Mouse (Mus musculus) embryonic facial prominence, embryonic 12.5 days (tissue): ENCODE data around the gene Nfic. TPM values are rescaled to one million over a fixed set of nuclear protein-coding genes. Genes with fewer than 3 reads are reported as not detected.

Experiments
- ATAC-seq: fragments of 200-750 bp; cut with Nextera tagmentation; 2 replicates; pipeline ENCODE4 v1.8.0; 2017; ENCODE audit not compliant: insufficient number of reproducible peaks, insufficient read depth, low FRiP score, low TSS enrichment
- H3K27ac ChIP-seq: fragments of 300-500 bp; sonication (generic); 2 replicates; pipeline ENCODE4 v1.5.1; 2016; ENCODE audit warnings: mild to moderate bottlenecking
- H3K27me3 ChIP-seq: fragments of 300-500 bp; sonication (generic); 2 replicates; pipeline ENCODE4 v1.6.1; 2016; ENCODE audit warnings: mild to moderate bottlenecking, moderate library complexity
- H3K36me3 ChIP-seq: fragments of 300-500 bp; sonication (generic); 2 replicates; pipeline ENCODE4 v1.6.1; 2016; ENCODE audit warnings: mild to moderate bottlenecking
- H3K4me1 ChIP-seq: fragments of 300-500 bp; sonication (generic); 2 replicates; pipeline ENCODE4 v1.6.1; 2016
- H3K4me2 ChIP-seq: fragments of 300-500 bp; sonication (generic); replicated peaks from 2 replicates; pipeline ENCODE4 v1.6.1; 2016; ENCODE audit warnings: mild to moderate bottlenecking, moderate library complexity
- H3K4me3 ChIP-seq: fragments of 300-500 bp; sonication (generic); 2 replicates; pipeline ENCODE4 v1.5.1; 2016; ENCODE audit warnings: mild to moderate bottlenecking
- H3K9ac ChIP-seq: fragments of 300-500 bp; sonication (generic); 2 replicates; pipeline ENCODE4 v1.6.1; 2016; ENCODE audit warnings: mild to moderate bottlenecking, moderate library complexity
- H3K9me3 ChIP-seq: fragments of 300-500 bp; sonication (generic); 2 replicates; pipeline ENCODE4 v1.6.1; 2016; ENCODE audit warnings: mild to moderate bottlenecking, moderate library complexity
- whole genome bisulfite sequencing: fragments of 180-500 bp; shearing (Covaris S2); methylation state at CpG from one replicate; pipeline ENCODE4 v1.1.7; 2016; 5-methylcytosine and 5-hydroxymethylcytosine counted together
- polyA plus RNA-seq: library from polyadenylated mRNA; unstranded; fragments of >200 nt; fragmentation: Nextera tagmentation; extraction: Ambion mirVana; gene quantifications from 2 replicates; pipeline ENCODE4 v1.2.1, GENCODE M21; 2016

Nfic gene
- polyA plus RNA-seq, 1 experiment from 2014 or later = 46.2 TPM

DNA sequence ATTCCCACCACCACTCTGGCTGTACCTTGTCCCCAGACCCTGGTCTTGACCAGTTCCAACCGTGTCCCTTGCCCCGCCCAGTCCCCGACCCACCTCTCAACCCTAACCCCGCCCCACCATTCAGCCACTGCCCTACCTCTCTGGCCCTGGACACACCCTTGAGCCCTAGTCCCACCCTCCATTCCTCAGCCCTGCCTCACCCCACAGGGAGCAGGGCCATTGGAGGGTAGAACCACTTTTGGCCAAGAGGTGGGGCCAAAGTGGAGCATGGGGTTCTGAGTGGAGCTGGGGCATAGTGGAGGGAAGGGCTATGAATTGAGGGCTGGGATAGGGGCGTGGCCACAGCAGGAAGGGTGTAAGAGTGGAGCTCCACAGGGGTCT, 9.8 kb upstream of the Nfic start:
- peaks cover 82% of the 10 kb centered on the region for H3K27me3 ChIP-seq
- H3K9me3 ChIP-seq = no peaks in the 10 kb centered on the region
- no peak overlapping the region for H3K4me2 ChIP-seq
- no peak; the same call in 1 of the 2 replicates for ATAC-seq
- no peak overlapping the region for H3K27ac ChIP-seq
- H3K36me3 ChIP-seq = no peaks in the 10 kb centered on the region
- H3K4me1 ChIP-seq = 0 out of 2 replicates have a peak, but pooled peaks cover 9% of the 10 kb centered on the region
- no peak overlapping the region for H3K9ac ChIP-seq
- WGBS = 2% methylated on average over 5 of the region's 5 CpGs
- no peak overlapping the region for H3K4me3 ChIP-seq

DNA sequence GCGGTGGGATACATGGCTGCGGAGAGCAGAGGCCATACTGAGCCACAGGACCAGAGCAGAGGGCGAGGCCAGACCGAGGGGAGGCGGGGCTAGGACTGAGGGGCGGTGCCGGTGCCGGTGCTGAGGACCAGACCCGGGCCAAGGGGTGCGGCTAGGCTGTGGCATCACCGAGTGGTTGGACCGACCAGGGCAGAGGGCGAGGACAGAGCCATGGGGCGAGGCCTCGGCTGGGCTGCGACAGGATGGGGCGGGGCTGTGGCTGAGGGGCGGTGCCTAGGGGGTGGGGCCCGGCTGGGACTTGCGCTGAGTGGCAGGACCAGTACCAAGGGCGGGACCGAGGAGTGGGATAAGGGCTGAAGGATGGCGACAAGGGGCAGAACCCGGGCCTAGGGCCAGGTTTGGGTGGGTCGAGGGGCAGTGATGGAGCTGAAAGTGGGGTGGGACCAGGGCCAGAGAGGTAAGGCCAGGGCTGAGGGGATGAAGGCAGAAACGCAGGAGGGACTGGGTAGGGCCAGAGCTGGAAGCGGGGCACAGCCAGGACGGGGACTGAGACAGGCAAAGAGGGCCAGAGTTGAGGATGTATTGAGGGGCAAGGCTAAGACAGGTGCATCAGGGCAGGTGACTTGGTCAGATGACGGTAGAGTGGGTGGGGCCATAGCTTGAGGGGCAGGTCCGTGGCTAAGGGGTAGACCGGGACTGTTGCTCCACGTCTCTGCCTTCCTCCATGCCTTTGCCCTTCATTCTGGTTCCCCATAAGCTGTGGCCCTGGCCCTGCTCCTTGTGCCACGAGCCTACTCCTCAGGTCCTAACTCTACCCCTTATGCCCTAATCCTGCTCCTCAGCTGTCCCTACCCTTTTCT, 9.2 kb upstream of the Nfic start:
- WGBS = 4% methylated on average over 33 of the region's 33 CpGs
- Histone ChIP-seq H3K4me3 (peak overlapping the region; percentile 33), H3K9ac (no peak overlapping the region), H3K27ac (no peak overlapping the region), H3K4me2 (peak overlapping the region; percentile 44), H3K36me3 (no peaks in the 10 kb centered on the region), H3K27me3 (peaks cover 85% of the 10 kb centered on the region), H3K4me1 (0 out of 2 replicates have a peak, but pooled peaks cover 9% of the 10 kb centered on the region), H3K9me3 (no peaks in the 10 kb centered on the region)
- peak; percentile 61; the same call in 1 of the 2 replicates for ATAC-seq

DNA sequence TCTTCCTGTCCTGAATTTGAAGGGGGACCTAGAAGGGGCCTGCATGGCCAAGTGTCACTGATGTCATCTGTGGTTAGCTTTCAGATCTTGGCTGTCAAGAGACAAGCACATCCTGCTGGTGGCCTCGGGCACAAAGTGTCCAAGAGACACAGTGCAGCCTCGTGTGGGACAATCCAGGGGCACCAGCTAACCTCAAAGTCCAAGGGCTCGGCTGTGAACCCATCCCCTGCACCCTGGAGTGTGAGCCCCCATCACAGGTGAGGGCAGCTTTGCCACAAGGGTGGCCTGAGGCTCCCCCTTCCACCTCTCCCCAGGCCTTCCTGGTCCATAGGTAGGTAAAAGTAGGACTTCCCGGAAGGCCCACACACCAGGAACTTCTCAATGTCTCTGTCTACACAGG, 8.1 kb upstream of the Nfic start:
- no peaks in the 10 kb centered on the region for H3K9me3 ChIP-seq
- H3K4me3 ChIP-seq = no peak overlapping the region
- H3K4me2 ChIP-seq = no peak overlapping the region
- 0 out of 2 replicates have a peak, but pooled peaks cover 9% of the 10 kb centered on the region for H3K4me1 ChIP-seq
- 59% methylated on average over 4 of the region's 4 CpGs for WGBS
- no peak overlapping the region for H3K27ac ChIP-seq
- no peak for ATAC-seq
- no peak overlapping the region for H3K9ac ChIP-seq
- H3K36me3 ChIP-seq = no peaks in the 10 kb centered on the region
- peaks cover 96% of the 10 kb centered on the region for H3K27me3 ChIP-seq

DNA sequence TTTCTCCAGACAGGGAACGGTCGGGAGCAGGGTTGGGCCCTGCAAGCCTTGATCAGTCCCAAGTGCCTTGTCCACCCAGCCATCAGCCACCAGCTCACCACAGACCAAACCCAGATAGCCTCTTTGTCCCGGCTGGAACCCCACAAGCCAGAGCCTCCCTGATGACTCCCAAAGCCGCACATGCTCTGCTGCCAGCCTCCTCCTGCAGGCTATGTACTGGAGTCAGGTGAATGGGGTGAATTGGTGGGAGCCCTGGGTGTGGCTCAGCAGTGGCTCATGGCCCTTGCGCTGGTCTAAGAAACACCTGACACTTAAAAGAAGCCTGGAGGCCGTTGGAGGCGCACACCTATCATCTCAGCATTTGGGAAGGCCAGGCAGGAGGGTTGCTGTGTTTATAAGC, 7.5 kb upstream of the Nfic start:
- no peak overlapping the region for H3K4me2 ChIP-seq
- H3K27ac ChIP-seq = no peak overlapping the region
- no peaks in the 10 kb centered on the region for H3K36me3 ChIP-seq
- H3K9ac ChIP-seq = no peak overlapping the region
- no peaks in the 10 kb centered on the region for H3K9me3 ChIP-seq
- H3K27me3 ChIP-seq = peaks cover 96% of the 10 kb centered on the region
- 0 out of 2 replicates have a peak, but pooled peaks cover 9% of the 10 kb centered on the region for H3K4me1 ChIP-seq
- WGBS = 77% methylated on average over 7 of the region's 7 CpGs
- no peak for ATAC-seq
- no peak overlapping the region for H3K4me3 ChIP-seq

DNA sequence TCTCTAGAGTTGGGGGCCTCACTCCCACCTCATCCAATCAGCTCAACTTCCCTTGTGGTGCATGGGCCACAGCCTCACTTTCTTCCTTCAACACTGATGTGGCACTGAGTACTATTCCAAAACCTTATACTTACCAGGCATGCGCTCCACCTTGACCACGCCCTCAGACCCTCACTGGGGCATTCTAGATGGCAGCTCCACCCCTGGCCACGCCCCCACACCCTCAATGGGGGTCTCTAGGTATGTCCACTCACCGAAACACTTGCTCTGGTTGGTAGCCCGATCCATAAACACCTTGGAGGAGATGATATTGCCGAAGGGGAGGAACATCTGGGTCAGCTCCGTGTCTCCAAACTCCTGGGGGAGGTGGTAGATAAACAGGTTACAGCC, 7.0 kb upstream of the Nfic start:
- H3K36me3 ChIP-seq = no peaks in the 10 kb centered on the region
- H3K4me3 ChIP-seq = no peak overlapping the region
- H3K9ac ChIP-seq = no peak overlapping the region
- 41% methylated on average over 7 of the region's 7 CpGs for WGBS
- H3K9me3 ChIP-seq = no peaks in the 10 kb centered on the region
- ATAC-seq = no peak
- H3K27me3 ChIP-seq = peaks cover 97% of the 10 kb centered on the region
- no peak overlapping the region for H3K27ac ChIP-seq
- H3K4me1 ChIP-seq = 0 out of 2 replicates have a peak, but pooled peaks cover 9% of the 10 kb centered on the region
- no peak overlapping the region; the same call in 1 of the 2 replicates for H3K4me2 ChIP-seq

DNA sequence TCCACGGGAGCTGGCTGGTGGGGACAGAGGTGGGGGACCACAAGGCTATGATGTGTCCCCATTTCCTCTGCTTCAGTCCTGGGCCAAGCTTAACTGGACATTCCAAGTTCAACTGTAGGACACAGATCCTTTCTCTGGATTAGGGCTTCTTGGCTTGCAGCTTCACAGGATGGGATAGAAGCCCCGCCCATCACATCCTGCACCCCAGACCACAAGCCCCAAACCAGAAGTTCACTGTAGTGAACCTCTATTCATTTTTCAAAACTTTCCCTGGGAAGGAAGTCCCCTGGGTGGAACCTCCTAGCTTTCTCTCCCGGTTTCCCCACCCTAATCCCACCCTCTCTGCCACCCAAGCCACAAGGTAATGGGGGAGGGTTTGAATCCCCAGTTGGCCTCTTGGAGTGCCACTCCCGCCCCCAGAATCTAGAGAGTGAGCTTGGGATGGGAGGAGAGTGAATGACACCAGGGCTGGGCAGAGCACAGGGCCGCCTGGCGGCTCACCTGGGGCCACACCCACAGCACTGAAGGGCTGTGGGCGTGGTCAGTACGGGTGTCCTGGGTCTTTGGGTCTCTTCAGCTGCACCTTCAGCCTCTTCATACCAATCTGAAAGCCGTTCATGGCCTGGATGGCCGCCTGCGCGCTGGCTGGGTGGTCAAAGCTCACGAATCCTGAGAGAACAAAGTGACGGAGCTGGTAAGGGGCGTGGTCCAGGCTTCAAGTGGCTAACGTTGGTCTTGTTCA, 6.4 kb upstream of the Nfic start:
- no peak overlapping the region for H3K9ac ChIP-seq
- no peaks in the 10 kb centered on the region for H3K9me3 ChIP-seq
- H3K4me2 ChIP-seq = no peak overlapping the region; the same call in 1 of the 2 replicates
- no peak for ATAC-seq
- WGBS = 5% methylated on average over 16 of the region's 16 CpGs
- 0 out of 2 replicates have a peak, but pooled peaks cover 9% of the 10 kb centered on the region for H3K4me1 ChIP-seq
- H3K36me3 ChIP-seq = no peaks in the 10 kb centered on the region
- H3K27ac ChIP-seq = no peak overlapping the region
- peaks cover 99% of the 10 kb centered on the region for H3K27me3 ChIP-seq
- no peak overlapping the region for H3K4me3 ChIP-seq

DNA sequence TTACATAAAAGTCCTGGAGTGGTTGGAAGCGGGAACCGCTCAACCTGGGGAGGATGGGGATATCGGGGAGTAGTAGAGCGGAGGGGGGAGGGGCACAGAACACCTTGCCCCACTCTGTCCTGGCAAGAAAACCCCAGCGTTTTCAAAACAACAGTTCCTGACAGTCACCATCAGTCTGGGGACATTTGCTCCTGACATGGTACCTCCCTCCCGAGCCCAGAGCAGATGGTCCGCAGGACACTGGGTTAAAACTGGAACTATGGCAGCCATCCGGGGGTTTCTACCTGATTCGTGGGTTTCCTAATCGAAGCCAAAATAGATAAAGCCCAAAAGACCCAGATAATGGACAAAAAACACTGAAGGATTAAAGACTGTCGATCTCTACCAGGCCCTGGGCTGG, 5.5 kb upstream of the Nfic start:
- Histone ChIP-seq H3K9ac (no peak overlapping the region), H3K9me3 (no peaks in the 10 kb centered on the region), H3K4me3 (no peak overlapping the region), H3K27me3 (peaks cover 99% of the 10 kb centered on the region), H3K4me1 (0 out of 2 replicates have a peak, but pooled peaks cover 9% of the 10 kb centered on the region), H3K27ac (no peak overlapping the region), H3K36me3 (no peaks in the 10 kb centered on the region), H3K4me2 (no peak overlapping the region)
- no peak for ATAC-seq
- WGBS = 39% methylated on average over 11 of the region's 11 CpGs

DNA sequence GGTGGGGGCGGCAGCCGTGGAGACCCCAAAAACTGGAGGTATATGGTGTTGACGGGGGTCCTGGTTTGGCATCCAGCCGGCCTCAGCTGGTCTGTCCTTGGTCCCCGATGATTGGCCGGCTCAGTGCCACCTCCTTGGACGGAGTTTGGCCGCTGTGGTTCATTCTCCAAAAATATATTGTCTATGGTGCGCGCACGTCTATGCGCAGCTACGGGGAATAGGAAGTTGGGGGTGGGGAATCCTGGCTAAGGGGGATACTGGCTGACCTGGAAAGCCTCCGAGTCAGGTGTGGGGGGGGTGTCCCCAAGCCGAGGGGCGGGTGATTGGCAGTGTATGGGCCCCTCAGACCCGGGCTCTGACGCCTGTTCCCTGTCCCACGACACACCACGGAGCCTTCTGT, 5.0 kb upstream of the Nfic start:
- 36% methylated on average over 20 of the region's 20 CpGs for WGBS
- Histone ChIP-seq H3K9me3 (no peaks in the 10 kb centered on the region), H3K36me3 (no peaks in the 10 kb centered on the region), H3K4me2 (no peak overlapping the region), H3K27ac (no peak overlapping the region), H3K4me1 (0 out of 2 replicates have a peak, but pooled peaks cover 9% of the 10 kb centered on the region), H3K9ac (no peak overlapping the region), H3K27me3 (peaks cover 99% of the 10 kb centered on the region), H3K4me3 (no peak overlapping the region)
- ATAC-seq = no peak

DNA sequence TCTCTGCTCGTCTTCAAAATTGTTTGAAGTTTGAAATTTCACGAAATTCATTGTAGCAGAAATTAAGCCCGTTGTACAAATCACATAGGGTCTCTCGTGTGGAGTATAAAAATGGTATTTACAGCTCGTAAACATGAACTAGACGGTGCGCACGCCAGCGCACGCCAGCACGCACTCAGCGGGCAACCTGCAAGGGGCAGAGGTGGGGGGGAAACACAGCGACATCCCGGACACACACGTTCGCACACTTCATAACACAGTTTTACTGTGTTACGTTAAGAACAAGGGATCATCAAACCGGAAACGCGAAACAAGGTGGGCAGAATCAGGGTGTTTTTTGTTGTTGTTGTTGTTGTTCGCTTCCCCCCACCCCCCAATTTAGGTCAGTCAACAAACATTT, 4.0 kb upstream of the Nfic start:
- H3K4me2 ChIP-seq = no peak overlapping the region
- peaks cover 99% of the 10 kb centered on the region for H3K27me3 ChIP-seq
- no peaks in the 10 kb centered on the region for H3K36me3 ChIP-seq
- no peak overlapping the region for H3K27ac ChIP-seq
- no peak overlapping the region for H3K9ac ChIP-seq
- no peak for ATAC-seq
- 0 out of 2 replicates have a peak, but pooled peaks cover 4% of the 10 kb centered on the region for H3K4me1 ChIP-seq
- 69% methylated on average over 21 of the region's 21 CpGs for WGBS
- H3K9me3 ChIP-seq = no peaks in the 10 kb centered on the region
- H3K4me3 ChIP-seq = no peak overlapping the region

DNA sequence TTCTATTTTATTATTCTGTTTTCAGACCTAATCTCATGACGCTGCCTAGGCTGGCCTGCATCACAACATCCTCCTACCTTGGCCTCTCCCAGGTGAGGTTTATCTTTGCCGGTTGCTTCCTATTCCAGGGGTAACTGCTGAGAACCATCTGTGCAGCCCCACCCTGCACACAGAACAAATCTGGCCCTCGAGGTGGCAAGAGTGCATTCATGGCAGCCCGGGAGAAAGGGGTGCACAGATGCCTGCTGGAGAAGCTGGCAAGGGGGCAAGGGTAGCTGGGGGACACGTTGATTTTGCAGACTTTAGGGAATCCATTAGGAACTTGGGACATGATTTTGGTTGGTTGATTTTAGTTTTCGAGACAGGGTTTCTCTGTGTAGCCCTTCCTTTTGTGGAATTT, 2.8 kb upstream of the Nfic start:
- no peak for ATAC-seq
- H3K36me3 ChIP-seq = no peaks in the 10 kb centered on the region
- no peaks in the 10 kb centered on the region for H3K9me3 ChIP-seq
- H3K4me1 ChIP-seq = no peaks in the 10 kb centered on the region
- H3K27ac ChIP-seq = no peak overlapping the region
- H3K4me3 ChIP-seq = no peak overlapping the region
- 80% methylated on average over 6 of the region's 6 CpGs for WGBS
- H3K27me3 ChIP-seq = peaks cover 99% of the 10 kb centered on the region
- H3K4me2 ChIP-seq = no peak overlapping the region
- no peak overlapping the region for H3K9ac ChIP-seq

DNA sequence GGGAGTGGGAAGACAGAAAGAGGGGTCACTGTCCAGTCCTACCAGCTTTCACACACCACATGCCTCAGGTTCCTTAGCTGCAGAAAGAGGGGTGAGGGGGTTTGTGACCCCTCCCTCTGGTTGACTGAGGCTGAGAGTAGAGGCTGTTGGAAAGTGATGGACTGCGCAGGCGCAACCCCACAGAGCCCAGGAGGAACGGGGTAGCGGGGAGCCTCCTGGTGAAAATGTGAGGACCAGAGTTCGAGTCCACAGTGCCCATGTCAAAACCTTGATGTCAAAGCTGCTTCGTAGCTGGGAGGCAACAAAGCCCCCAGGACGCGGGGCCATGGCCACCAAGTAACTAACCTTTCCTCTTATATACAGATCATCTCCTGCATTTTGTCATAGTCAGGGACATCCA, 2.2 kb upstream of the Nfic start:
- WGBS = 83% methylated on average over 8 of the region's 8 CpGs
- no peak for ATAC-seq

More for the DNA sequence above, 2.2 kb upstream of the Nfic start:
- no peaks in the 10 kb centered on the region for H3K36me3 ChIP-seq
- H3K4me1 ChIP-seq = no peaks in the 10 kb centered on the region
- no peak overlapping the region for H3K4me3 ChIP-seq
- no peak overlapping the region for H3K9ac ChIP-seq
- H3K9me3 ChIP-seq = no peaks in the 10 kb centered on the region
- peaks cover 99% of the 10 kb centered on the region for H3K27me3 ChIP-seq
- H3K27ac ChIP-seq = no peak overlapping the region
- no peak overlapping the region for H3K4me2 ChIP-seq
